ENCODE assay signal across 17 mouse cellular contexts in the genomic region with DNA sequence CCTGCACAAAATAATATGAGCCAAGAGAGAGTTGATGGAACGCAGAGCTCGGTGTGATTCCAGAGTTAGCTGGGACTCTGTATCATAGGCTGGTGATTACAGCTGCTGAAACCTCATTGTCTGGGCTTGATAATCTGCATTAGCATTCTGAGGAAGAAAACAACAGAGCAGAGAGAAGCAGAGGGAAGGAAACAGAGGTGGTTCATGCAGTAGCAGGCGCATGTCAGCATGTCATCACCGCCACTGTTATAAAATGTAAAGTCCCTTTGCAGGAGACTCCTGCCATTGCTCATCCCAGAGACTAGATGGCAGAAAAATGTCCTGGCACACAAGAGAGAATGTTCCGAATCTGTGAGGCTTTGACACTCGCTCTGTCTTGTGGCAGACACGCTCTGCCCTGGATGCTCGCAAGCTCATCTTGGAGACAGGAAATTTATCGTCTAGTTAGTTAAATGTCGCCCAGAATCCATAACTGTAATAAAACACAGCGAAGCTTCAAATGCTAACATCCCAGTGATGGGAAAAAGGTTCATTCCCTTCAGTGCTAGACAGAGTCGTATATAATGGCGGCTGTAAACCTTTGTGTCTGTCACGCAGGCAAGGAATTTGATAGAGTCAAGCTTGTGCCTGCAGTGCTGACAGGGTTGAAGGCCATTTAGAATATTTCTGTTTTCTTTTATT.
DNase-seq lines count a peak whose midpoint lies in the region; ATAC-seq and TF ChIP-seq lines count a peak whose summit lies in the region.
"Had no signal": no experiment of that assay in that cellular context is flagged by ENCODE, and none has a peak within 500 bp of the region (broad histone marks: within the 10 kb centered on the region; RNA-seq: fewer than 3 reads in every experiment).

No protein-coding gene starts in this region.

- no peaks in the 10 kb centered on the region for H3K4me1 ChIP-seq in neural tube, embryonic 12.5 days
- H3K4me1 ChIP-seq in midbrain, embryonic 10.5 days, result peaks cover 21% of the 10 kb centered on the region
- no peaks in the 10 kb centered on the region for H3K4me1 ChIP-seq in midbrain, postnatal 0 days (ENCODE audit: insufficient read depth, low read length)
- H3K4me1 ChIP-seq: heart, embryonic 12.5 days had no signal

- no peak for DNase-seq in neural tube, embryonic 10.5 days (ENCODE audit: extremely low spot score, low spot score)
- no peak for DNase-seq in midbrain, embryonic 10.5 days (ENCODE audit: low spot score)
- DNase-seq in midbrain, postnatal 0 days (ENCODE audit: low spot score), result no peak
- no peak for DNase-seq in heart, adult 9 months (ENCODE audit: low spot score in 2 of 2)
- DNase-seq in spleen, postnatal 14 days (ENCODE audit: low spot score in 2 of 2), result no peak
- DNase-seq in heart, postnatal 36 days, result no peak
- DNase-seq: adrenal gland, postnatal 36 days; cerebellum, adult 18-20 months; gastrocnemius, postnatal 10 days; heart, adult 11 months; heart, postnatal 10 days; kidney, adult 11 months; lung, postnatal 4 days; right cerebral cortex, postnatal 14 days had no signal

- 0 out of 2 replicates have a peak overlapping the region, but pooled peaks have one; percentile 4 for H3K4me2 ChIP-seq in neural tube, embryonic 12.5 days (replicated peaks)
- no peak overlapping the region for H3K4me2 ChIP-seq in midbrain, postnatal 0 days (ENCODE audit: low read depth, low read length, poor library complexity, severe bottlenecking)
- H3K4me2 ChIP-seq: heart, embryonic 12.5 days had no signal

- intact Hi-C loops in heart, postnatal 36 days (cut with DNase I), result no loop called here

- H3K27ac ChIP-seq in neural tube, embryonic 12.5 days, result no peak overlapping the region
- H3K27ac ChIP-seq in midbrain, embryonic 10.5 days (replicated peaks), result 0 out of 2 replicates have a peak overlapping the region, but pooled peaks have one; percentile 23
- H3K27ac ChIP-seq in midbrain, postnatal 0 days (ENCODE audit: low read depth, low read length), result 0 out of 2 replicates have a peak overlapping the region, but pooled peaks have one; percentile 26

- ATAC-seq in neural tube, embryonic 12.5 days (ENCODE audit: low FRiP score, low read depth), result peak; percentile 61; the same call in 1 of the 2 replicates
- no peak for ATAC-seq in midbrain, postnatal 0 days (ENCODE audit: low FRiP score)
- ATAC-seq: forebrain, embryonic 14.5 days had no signal

- 63% methylated on average over 14 of the region's 14 CpGs for WGBS in neural tube, embryonic 12.5 days
- 83% methylated on average over 14 of the region's 14 CpGs for WGBS in midbrain, embryonic 10.5 days
- 72% methylated on average over 14 of the region's 14 CpGs for WGBS in midbrain, postnatal 0 days

- no peak overlapping the region for H3K4me3 ChIP-seq in neural tube, embryonic 12.5 days
- no peak overlapping the region for H3K4me3 ChIP-seq in midbrain, embryonic 10.5 days
- no peak overlapping the region for H3K4me3 ChIP-seq in midbrain, postnatal 0 days (ENCODE audit: low read depth, low read length)
- H3K4me3 ChIP-seq: heart, embryonic 12.5 days had no signal

- no peaks in the 10 kb centered on the region for H3K27me3 ChIP-seq in neural tube, embryonic 12.5 days (replicated peaks)
- H3K27me3 ChIP-seq in midbrain, embryonic 10.5 days (ENCODE audit: low read depth, poor library complexity, severe bottlenecking), result no peaks in the 10 kb centered on the region
- no peaks in the 10 kb centered on the region for H3K27me3 ChIP-seq in midbrain, postnatal 0 days (ENCODE audit: insufficient read depth, low read length)
- H3K27me3 ChIP-seq: heart, embryonic 12.5 days had no signal

- no peaks in the 10 kb centered on the region for H3K9me3 ChIP-seq in neural tube, embryonic 12.5 days
- no peaks in the 10 kb centered on the region for H3K9me3 ChIP-seq in midbrain, embryonic 10.5 days (replicated peaks)
- no peaks in the 10 kb centered on the region for H3K9me3 ChIP-seq in midbrain, postnatal 0 days (ENCODE audit: low read length)
- H3K9me3 ChIP-seq: heart, embryonic 12.5 days had no signal

- no peaks in the 10 kb centered on the region for H3K36me3 ChIP-seq in neural tube, embryonic 12.5 days
- H3K36me3 ChIP-seq in midbrain, embryonic 10.5 days, result peaks cover 6% of the 10 kb centered on the region; the same call in 1 of the 2 replicates
- 0 out of 2 replicates have a peak, but pooled peaks cover 6% of the 10 kb centered on the region for H3K36me3 ChIP-seq in midbrain, postnatal 0 days (ENCODE audit: insufficient read depth, low read length)

- no peak overlapping the region for H3K9ac ChIP-seq in neural tube, embryonic 12.5 days
- H3K9ac ChIP-seq in midbrain, postnatal 0 days (replicated peaks; ENCODE audit: low read length, poor library complexity, severe bottlenecking), result no peak overlapping the region
- H3K9ac ChIP-seq: heart, embryonic 12.5 days had no signal

- 0 out of 2 replicates have a peak, but pooled peaks have one; percentile 4 for TF ChIP-seq CTCF in midbrain, postnatal 0 days (IDR thresholded peaks at IDR 0.05)
